Mouse (Mus musculus) heart, postnatal 25 days (tissue): ENCODE measurements around the gene Tmem236. TPM values are rescaled to one million over a fixed set of nuclear protein-coding genes. Genes with fewer than 3 reads are reported as not detected.
A peak's percentile ranks its signal among the peaks of the same experiment; 100 is the strongest.

ENCODE experiments used
- DNase-seq: peaks from one replicate; pipeline ENCODE4 v3.0.0; 2022; ENCODE audit warnings: low spot score
- intact Hi-C: fragments of 180-260 bp; cut with DNase I; formaldehyde crosslinking; loops from one replicate; pipeline ENCODE4 v1.15.1; 2025
- total RNA-seq, 2 experiments: library from RNA; stranded (reverse); gene quantifications; 2 replicates each; pipeline ENCODE4 v1.2.3; 2021

Gene Tmem236
- total RNA-seq, result not detected

GRCm38 (mm10) chr2:14174334-14174733 lies at the start of gene Tmem236:
Gene Tmem236 (plus strand): TSS chr2:14174523.
- intact Hi-C loops, result no loop called here
- DNase-seq, result no peak

GRCm38 (mm10) chr2:14126387-14126786 lies 47.9 kb upstream of the Tmem236 start:
- no peak for DNase-seq
- intact Hi-C loops, result no loop called here

GRCm38 (mm10) chr2:14127629-14128028 lies 46.7 kb upstream of the Tmem236 start:
- intact Hi-C loops, result no loop called here
- DNase-seq, result no peak

- no peak for DNase-seq
- intact Hi-C loops, result no loop called here
Observed at GRCm38 (mm10) chr2:14130641-14131339, 43.5 kb upstream of the Tmem236 start.

- intact Hi-C loops, result no loop called here
Observed at GRCm38 (mm10) chr2:14132468-14133326, 41.6 kb upstream of the Tmem236 start.

GRCm38 (mm10) chr2:14136906-14137305 lies 37.4 kb upstream of the Tmem236 start:
- intact Hi-C loops, result no loop called here
- DNase-seq, result no peak

More at GRCm38 (mm10) chr2:14132468-14133326, 41.6 kb upstream of the Tmem236 start:
- DNase-seq, result no peak

- intact Hi-C loops, result no loop called here
- DNase-seq, result no peak
Observed at GRCm38 (mm10) chr2:14139590-14139989, 34.7 kb upstream of the Tmem236 start.

GRCm38 (mm10) chr2:14140044-14140443 lies 34.3 kb upstream of the Tmem236 start:
- no peak for DNase-seq
- intact Hi-C loops, result loop anchor here (10.0 kb wide), 1 partner anchor 85 kb away; the partner anchor contains the start of gene Hacd1

GRCm38 (mm10) chr2:14145311-14145710 lies 29.0 kb upstream of the Tmem236 start:
- intact Hi-C loops, result loop anchor here (10.0 kb wide), 1 partner anchor 91 kb away; the partner anchor contains the start of gene Hacd1
- DNase-seq, result peak; percentile 9

GRCm38 (mm10) chr2:14146913-14147312 lies 27.4 kb upstream of the Tmem236 start:
- no peak for DNase-seq

GRCm38 (mm10) chr2:14150829-14151228 lies 23.5 kb upstream of the Tmem236 start:
- DNase-seq, result no peak
- intact Hi-C loops, result loop anchor here (10.0 kb wide), 1 partner anchor 554 kb away; no protein-coding TSS in a partner anchor

More at GRCm38 (mm10) chr2:14146913-14147312, 27.4 kb upstream of the Tmem236 start:
- intact Hi-C loops, result loop anchor here (10.0 kb wide), 1 partner anchor 92 kb away; the partner anchor contains the start of gene Hacd1

GRCm38 (mm10) chr2:14151854-14152253 lies 22.5 kb upstream of the Tmem236 start:
- DNase-seq, result no peak
- intact Hi-C loops, result loop anchor here (10.0 kb wide), 1 partner anchor 553 kb away; no protein-coding TSS in a partner anchor

GRCm38 (mm10) chr2:14159047-14159446 lies 15.3 kb upstream of the Tmem236 start:
- intact Hi-C loops, result loop anchor here (5.0 to 10.0 kb wide), 2 partner anchors 133 to 546 kb away; no protein-coding TSS in a partner anchor
- DNase-seq, result no peak

GRCm38 (mm10) chr2:14159756-14160155 lies 14.6 kb upstream of the Tmem236 start:
- intact Hi-C loops, result loop anchor here (5.0 to 10.0 kb wide), 2 partner anchors 133 to 545 kb away; no protein-coding TSS in a partner anchor
- no peak for DNase-seq

- intact Hi-C loops, result no loop called here
- no peak for DNase-seq
Observed at GRCm38 (mm10) chr2:14164459-14165030, 9.8 kb upstream of the Tmem236 start.

- DNase-seq, result no peak
- intact Hi-C loops, result no loop called here
Observed at GRCm38 (mm10) chr2:14165066-14165465, 9.3 kb upstream of the Tmem236 start.

GRCm38 (mm10) chr2:14165618-14166344 lies 8.5 kb upstream of the Tmem236 start:
- intact Hi-C loops, result no loop called here

GRCm38 (mm10) chr2:14167721-14168120 lies 6.6 kb upstream of the Tmem236 start:
- intact Hi-C loops, result no loop called here
- DNase-seq, result no peak

More at GRCm38 (mm10) chr2:14165618-14166344, 8.5 kb upstream of the Tmem236 start:
- DNase-seq, result no peak

GRCm38 (mm10) chr2:14176460-14177193 lies 2.3 kb downstream of the Tmem236 start:
- intact Hi-C loops, result no loop called here
- no peak for DNase-seq
